Mouse (Mus musculus) CD4-positive, CD25-positive, alpha-beta regulatory T cell (primary cell): Measurements from ENCODE around the gene Rabgef1. TPM values are rescaled to one million over a fixed set of nuclear protein-coding genes. Genes with fewer than 3 reads are reported as not detected.

Source experiments
- polyA plus RNA-seq: library from polyadenylated mRNA; unstranded; fragments of 100-300 nt; shearing (Covaris generic); gene quantifications from one replicate; pipeline ENCODE4 v1.2.1, GENCODE M21; 2017

The Rabgef1 gene
- 32.4 TPM for polyA plus RNA-seq

GRCm38 (mm10) chr5:130171423-130171954 lies at the start of gene Rabgef1:
Gene Rabgef1, plus strand, starts transcription at chr5:130171798.

GRCm38 (mm10) chr5:130144334-130145312 lies 27.0 kb upstream of the Rabgef1 start, which contains the start of gene Kctd7:
Gene Kctd7, plus strand, starts transcription at chr5:130144861.

GRCm38 (mm10) chr5:130216781-130217180 lies 45.2 kb downstream of the Rabgef1 start, which contains the start of gene Tmem248:
Gene Tmem248, plus strand, starts transcription at chr5:130217081.

GRCm38 (mm10) chr5:130255017-130255720 lies 83.6 kb downstream of the Rabgef1 start, which contains the start of the genes Sbds and Tyw1:
Gene Sbds, minus strand, starts transcription at chr5:130255530.
Gene Tyw1, plus strand, starts transcription at chr5:130255619.

Other genes with a start within 250 kb of the Rabgef1 start
- gene Vkorc1l1, start 229.8 kb upstream of the Rabgef1 start, polyA plus RNA-seq: 15.9 TPM
- 52.4 TPM for gene Gusb, start 168.7 kb upstream of the Rabgef1 start, polyA plus RNA-seq
- gene Asl, start 142.6 kb upstream of the Rabgef1 start, polyA plus RNA-seq: 71.3 TPM
- gene Crcp, start 142.5 kb upstream of the Rabgef1 start, polyA plus RNA-seq: 43.6 TPM
- 11.0 TPM for gene Tpst1, start 98.5 kb upstream of the Rabgef1 start, polyA plus RNA-seq
- gene Kctd7, start 26.9 kb upstream of the Rabgef1 start, polyA plus RNA-seq: 6.5 TPM
- 56.9 TPM for gene Tmem248, start 45.3 kb downstream of the Rabgef1 start, polyA plus RNA-seq
- gene Sbds, start 83.7 kb downstream of the Rabgef1 start, polyA plus RNA-seq: 77.2 TPM
- gene Tyw1, start 83.8 kb downstream of the Rabgef1 start, polyA plus RNA-seq: 38.3 TPM
- gene Caln1, start 197.7 kb downstream of the Rabgef1 start, polyA plus RNA-seq: not detected
- gene A330070K13Rik, start 212.8 kb downstream of the Rabgef1 start, polyA plus RNA-seq: not detected